Mouse (Mus musculus) heart, embryonic 11.5 days (tissue): Measurements from ENCODE around the gene Alox12e. TPM values are rescaled to one million over a fixed set of nuclear protein-coding genes. Genes with fewer than 3 reads are reported as not detected.

Source experiments
- ATAC-seq: fragments of 200-750 bp; cut with Nextera tagmentation; replicated peaks from 2 replicates; pipeline ENCODE4 v1.8.0; 2017; ENCODE audit warnings: moderate library complexity; ENCODE audit not compliant: insufficient number of reproducible peaks, low FRiP score, low TSS enrichment
- H3K27ac ChIP-seq: fragments of 300-500 bp; sonication (generic); 2 replicates; pipeline ENCODE4 v1.5.1; 2014; ENCODE audit warnings: mild to moderate bottlenecking, low read depth, low read length
- H3K27me3 ChIP-seq: fragments of 300-500 bp; sonication (generic); 2 replicates; pipeline ENCODE4 v1.6.1; 2014; ENCODE audit warnings: mild to moderate bottlenecking, low read length, mixed read lengths; ENCODE audit not compliant: control insufficient read depth, insufficient read depth
- H3K36me3 ChIP-seq: fragments of 300-500 bp; sonication (generic); 2 replicates; pipeline ENCODE4 v1.6.1; 2014; ENCODE audit warnings: mild to moderate bottlenecking, low read length, moderate library complexity, mixed read lengths; ENCODE audit not compliant: control insufficient read depth, insufficient read depth
- H3K4me1 ChIP-seq: fragments of 300-500 bp; sonication (generic); 2 replicates; pipeline ENCODE4 v1.6.1; 2014; ENCODE audit warnings: low read length; ENCODE audit not compliant: control insufficient read depth, insufficient read depth
- H3K4me2 ChIP-seq: fragments of 300-500 bp; sonication (generic); 2 replicates; pipeline ENCODE4 v1.6.1; 2014; ENCODE audit warnings: mild to moderate bottlenecking, moderate library complexity
- H3K4me3 ChIP-seq: fragments of 300-500 bp; sonication (generic); 2 replicates; pipeline ENCODE4 v1.5.1; 2014; ENCODE audit warnings: low read depth, low read length
- H3K9ac ChIP-seq: fragments of 300-500 bp; sonication (generic); 2 replicates; pipeline ENCODE4 v1.6.1; 2014; ENCODE audit warnings: mild to moderate bottlenecking, low read depth, low read length, moderate library complexity
- H3K9me3 ChIP-seq: fragments of 300-500 bp; sonication (generic); replicated peaks from 2 replicates; pipeline ENCODE4 v1.6.1; 2016; ENCODE audit warnings: low read length; ENCODE audit not compliant: control insufficient read depth
- WGBS: fragments of 180-500 bp; shearing (Covaris S2); extraction: QIAGEN DNeasy Blood & Tissue Kit; methylation state at CpG from one replicate; pipeline ENCODE4 v1.1.7; 2014; ENCODE audit not compliant: insufficient replicate concordance; 5-methylcytosine and 5-hydroxymethylcytosine counted together
- polyA plus RNA-seq: library from polyadenylated mRNA; unstranded; fragments of >200 nt; fragmentation: Nextera tagmentation; extraction: Ambion mirVana; gene quantifications from 2 replicates; pipeline ENCODE4 v1.2.1, GENCODE M21; 2014

The Alox12e gene
- polyA plus RNA-seq, 1 experiment from 2014 or later: not detected

- Histone ChIP-seq H3K9me3 (0 out of 2 replicates have a peak, but pooled peaks cover 4% of the 10 kb centered on the region), H3K36me3 (no peaks in the 10 kb centered on the region), H3K4me1 (no peaks in the 10 kb centered on the region), H3K27me3 (no peaks in the 10 kb centered on the region), H3K9ac (no peak overlapping the region), H3K4me2 (no peak overlapping the region), H3K27ac (no peak overlapping the region), H3K4me3 (no peak overlapping the region)
- 40% methylated on average over 12 of the region's 12 CpGs for WGBS
- no peak for ATAC-seq
Observed at GRCm38 (mm10) chr11:70297836-70298454, 24.5 kb downstream of the Alox12e start.

GRCm38 (mm10) chr11:70297405-70297804, 25.0 kb downstream of the Alox12e start:
- Histone ChIP-seq H3K27me3 (no peaks in the 10 kb centered on the region), H3K9ac (no peak overlapping the region), H3K36me3 (no peaks in the 10 kb centered on the region), H3K9me3 (0 out of 2 replicates have a peak, but pooled peaks cover 4% of the 10 kb centered on the region), H3K4me2 (no peak overlapping the region), H3K4me1 (no peaks in the 10 kb centered on the region), H3K4me3 (no peak overlapping the region), H3K27ac (peak overlapping the region; percentile 29; the same call in 1 of the 2 replicates)
- no peak; the same call in 1 of the 2 replicates for ATAC-seq
- WGBS: 51% methylated on average over 4 of the region's 4 CpGs

GRCm38 (mm10) chr11:70293881-70294280, 28.5 kb downstream of the Alox12e start:
- ATAC-seq: no peak
- Histone ChIP-seq H3K4me2 (no peak overlapping the region), H3K4me1 (no peaks in the 10 kb centered on the region), H3K4me3 (no peak overlapping the region), H3K27ac (no peak overlapping the region), H3K36me3 (no peaks in the 10 kb centered on the region), H3K9ac (no peak overlapping the region), H3K9me3 (no peaks in the 10 kb centered on the region), H3K27me3 (no peaks in the 10 kb centered on the region)
- WGBS: 79% methylated on average over 6 of the region's 6 CpGs

- no peak for ATAC-seq
- H3K4me1 ChIP-seq: no peaks in the 10 kb centered on the region
- no peak overlapping the region for H3K27ac ChIP-seq
- 81% methylated on average over 6 of the region's 6 CpGs for WGBS
- H3K27me3 ChIP-seq: no peaks in the 10 kb centered on the region
- H3K4me3 ChIP-seq: no peak overlapping the region
- no peaks in the 10 kb centered on the region for H3K9me3 ChIP-seq
- H3K36me3 ChIP-seq: no peaks in the 10 kb centered on the region
- H3K4me2 ChIP-seq: no peak overlapping the region
- no peak overlapping the region for H3K9ac ChIP-seq
Observed at GRCm38 (mm10) chr11:70291235-70291634, 31.2 kb downstream of the Alox12e start.

- H3K4me2 ChIP-seq: no peak overlapping the region
- 26% methylated on average over 6 of the region's 6 CpGs for WGBS
- H3K9me3 ChIP-seq: no peaks in the 10 kb centered on the region
- H3K27ac ChIP-seq: no peak overlapping the region
- no peak overlapping the region for H3K4me3 ChIP-seq
- no peaks in the 10 kb centered on the region for H3K36me3 ChIP-seq
- no peaks in the 10 kb centered on the region for H3K27me3 ChIP-seq
- H3K4me1 ChIP-seq: no peaks in the 10 kb centered on the region
- no peak overlapping the region for H3K9ac ChIP-seq
- no peak for ATAC-seq
Observed at GRCm38 (mm10) chr11:70289236-70289635, 33.2 kb downstream of the Alox12e start.

- WGBS: 81% methylated on average over 10 of the region's 10 CpGs
- no peak for ATAC-seq
- Histone ChIP-seq H3K36me3 (no peaks in the 10 kb centered on the region), H3K27me3 (no peaks in the 10 kb centered on the region), H3K4me3 (no peak overlapping the region), H3K9me3 (no peaks in the 10 kb centered on the region), H3K27ac (no peak overlapping the region), H3K4me1 (no peaks in the 10 kb centered on the region), H3K4me2 (no peak overlapping the region), H3K9ac (no peak overlapping the region)
Observed at GRCm38 (mm10) chr11:70288102-70288501, 34.3 kb downstream of the Alox12e start.

- Histone ChIP-seq H3K27me3 (no peaks in the 10 kb centered on the region), H3K4me1 (no peaks in the 10 kb centered on the region), H3K4me3 (no peak overlapping the region), H3K36me3 (no peaks in the 10 kb centered on the region), H3K9ac (no peak overlapping the region), H3K27ac (no peak overlapping the region), H3K9me3 (no peaks in the 10 kb centered on the region), H3K4me2 (no peak overlapping the region)
- no peak for ATAC-seq
- 58% methylated on average over 5 of the region's 5 CpGs for WGBS
Observed at GRCm38 (mm10) chr11:70285686-70286085, 36.7 kb downstream of the Alox12e start.

GRCm38 (mm10) chr11:70284757-70285156, 37.7 kb downstream of the Alox12e start:
- no peak for ATAC-seq
- WGBS: 69% methylated on average over 3 of the region's 3 CpGs
- H3K4me1 ChIP-seq: no peaks in the 10 kb centered on the region

GRCm38 (mm10) chr11:70283666-70284065, 38.8 kb downstream of the Alox12e start:
- Histone ChIP-seq H3K9me3 (no peaks in the 10 kb centered on the region), H3K4me2 (no peak overlapping the region), H3K36me3 (no peaks in the 10 kb centered on the region), H3K27me3 (no peaks in the 10 kb centered on the region), H3K4me3 (no peak overlapping the region), H3K9ac (no peak overlapping the region), H3K4me1 (no peaks in the 10 kb centered on the region), H3K27ac (no peak overlapping the region)
- WGBS: 72% methylated on average over 4 of the region's 4 CpGs
- no peak for ATAC-seq

More at GRCm38 (mm10) chr11:70284757-70285156, 37.7 kb downstream of the Alox12e start:
- Histone ChIP-seq H3K9ac (no peak overlapping the region), H3K27me3 (no peaks in the 10 kb centered on the region), H3K4me2 (no peak overlapping the region), H3K9me3 (no peaks in the 10 kb centered on the region), H3K4me3 (no peak overlapping the region), H3K36me3 (no peaks in the 10 kb centered on the region), H3K27ac (no peak overlapping the region)
